Mouse (Mus musculus) G1E (cell line): ENCODE measurements around the gene Med13l.

ENCODE experiments used
- CTCF ChIP-seq: IDR thresholded peaks from 2 replicates; pipeline ENCODE4 v1.5.1; 2012; ENCODE audit warnings: low read depth, low read length, inconsistent platforms, mixed read lengths
- GATA2 ChIP-seq: IDR thresholded peaks from 2 replicates; pipeline ENCODE4 v1.6.1; 2012; ENCODE audit warnings: low read depth, low read length, inconsistent platforms, borderline replicate concordance
- POLR2AphosphoS5 ChIP-seq: IDR thresholded peaks from 2 replicates; pipeline ENCODE4 v1.6.1; 2012; ENCODE audit warnings: low read depth, low read length, inconsistent platforms; ENCODE audit not compliant: insufficient replicate concordance
- TAL1 ChIP-seq: conservative IDR thresholded peaks from 2 replicates; pipeline ENCODE4 v1.6.1; 2012; ENCODE audit warnings: low read depth, low read length, inconsistent platforms, mixed read lengths

- TF ChIP-seq CTCF (no peak), GATA2 (no peak), POLR2AphosphoS5 (no peak), TAL1 (no peak)
These were observed 67.7 kb downstream of the Med13l start for GRCm38 (mm10) chr5:118628211-118628610.
